Mouse (Mus musculus): ENCODE measurements around the gene Accs. TPM values are rescaled to one million over a fixed set of nuclear protein-coding genes. Genes with fewer than 3 reads are reported as not detected.

Accs gene
- total and polyA plus RNA-seq, 3 experiments, result 5.7 to 6.7 (median 6.2) TPM

DNA sequence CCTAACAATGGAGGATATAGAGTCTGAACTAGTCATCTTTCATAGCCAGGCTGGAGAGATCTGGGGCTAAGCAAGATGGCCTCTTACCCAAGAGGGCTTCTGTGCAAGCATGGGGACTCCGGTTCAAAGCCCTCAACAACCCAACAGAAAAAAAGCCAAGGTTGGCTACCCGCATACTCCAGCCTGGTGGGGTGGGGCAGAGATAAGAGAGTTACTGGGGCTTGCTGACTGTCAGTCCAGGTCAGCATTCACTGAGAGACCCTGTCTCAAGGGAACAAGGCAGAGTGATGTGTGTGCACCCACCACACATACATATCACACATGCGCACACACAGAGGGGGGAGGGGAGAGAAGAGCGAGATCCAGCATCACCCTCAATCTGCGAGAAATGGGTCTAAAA is 32.0 kb downstream of the Accs start:
- H3K4me2 ChIP-seq (ENCODE audit: insufficient read depth, low read depth, poor library complexity, severe bottlenecking), result no peak overlapping the region
- H3K9ac ChIP-seq (ENCODE audit: insufficient read depth, low read depth), result no peak overlapping the region
- peaks cover 0 to 9% of the 10 kb centered on the region in 2 experiments; a peak in 2 of 4 replicates for H3K4me1 ChIP-seq (ENCODE audit: control insufficient read depth in 1 of 2, insufficient read depth in 2 of 2)
- H3K36me3 ChIP-seq (replicated peaks in 1 of 2; ENCODE audit: control insufficient read depth in 1 of 2, insufficient read depth in 1 of 2, low read length in 1 of 2), result peaks cover 13 to 37% of the 10 kb centered on the region in 2 experiments
- DNase-seq (ENCODE audit: extremely low read depth), result no peak
- H3K79me2 ChIP-seq (replicated peaks; ENCODE audit: control insufficient read depth, extremely low read depth, insufficient read depth, poor library complexity, severe bottlenecking), result no peaks in the 10 kb centered on the region
- no peaks in the 10 kb centered on the region for H3K9me3 ChIP-seq (replicated peaks; ENCODE audit: low read length)
- H3K27ac ChIP-seq (ENCODE audit: insufficient read depth, low read depth), result no peak overlapping the region
- H3K4me3 ChIP-seq (replicated peaks in 1 of 3; ENCODE audit: low read depth in 2 of 3, low read length in 2 of 3, poor library complexity in 1 of 3), result no peak overlapping the region
- H3K27me3 ChIP-seq (replicated peaks), result no peaks in the 10 kb centered on the region
- in situ Hi-C loops (cut with MboI; ENCODE audit: low pct_ligation_motif_present, low pct_unique_long_range_greater_than_20kb, low sequenced_read_pairs), result no loop called here
- TF ChIP-seq EP300 (IDR thresholded peaks at IDR 0.05; ENCODE audit: low read length) (no peak), RCOR1 (conservative IDR thresholded peaks at IDR 0.05; ENCODE audit: low read depth, low read length) (no peak), NELFE (IDR thresholded peaks at IDR 0.05; ENCODE audit: low read depth, low read length) (no peak), POLR2AphosphoS2 (IDR thresholded peaks at IDR 0.05; ENCODE audit: low read depth, low read length) (no peak), BHLHE40 (IDR thresholded peaks at IDR 0.05; ENCODE audit: low read depth, low read length) (no peak), NRF1 (IDR thresholded peaks at IDR 0.05; ENCODE audit: low read depth, low read length) (no peak), USF1 (IDR thresholded peaks at IDR 0.05; ENCODE audit: low read depth, low read length) (no peak), ZKSCAN1 (IDR thresholded peaks at IDR 0.05; ENCODE audit: borderline replicate concordance, low read depth, low read length) (no peak), MYC (IDR thresholded peaks at IDR 0.05; ENCODE audit: low read depth, low read length) (no peak), SMC3 (IDR thresholded peaks at IDR 0.05; ENCODE audit: low read depth, low read length) (no peak)
- dilution Hi-C loops (cut with MboI; ENCODE audit: extremely low pct_ligation_motif_present, extremely low pct_unique_long_range_greater_than_20kb, low sequenced_read_pairs), result no loop called here

GRCm38 (mm10) chr2:93813343-93813742 is 36.4 kb downstream of the Accs start:
- Histone ChIP-seq H3K4me2 (ENCODE audit: insufficient read depth, low read depth, poor library complexity, severe bottlenecking) (no peak overlapping the region), H3K27me3 (replicated peaks) (no peaks in the 10 kb centered on the region), H3K79me2 (replicated peaks; ENCODE audit: control insufficient read depth, extremely low read depth, insufficient read depth, poor library complexity, severe bottlenecking) (no peaks in the 10 kb centered on the region), H3K9me3 (replicated peaks; ENCODE audit: low read length) (no peaks in the 10 kb centered on the region), H3K9ac (ENCODE audit: insufficient read depth, low read depth) (no peak overlapping the region), H3K4me3 (replicated peaks in 1 of 3; ENCODE audit: low read depth in 2 of 3, low read length in 2 of 3, poor library complexity in 1 of 3) (no peak overlapping the region), H3K4me1 (ENCODE audit: control insufficient read depth in 1 of 2, insufficient read depth in 2 of 2) (0 out of 4 replicates have a peak, but pooled peaks cover 0 to 5% of the 10 kb centered on the region in 2 experiments), H3K27ac (ENCODE audit: insufficient read depth, low read depth) (no peak overlapping the region), H3K36me3 (replicated peaks in 1 of 2; ENCODE audit: control insufficient read depth in 1 of 2, insufficient read depth in 1 of 2, low read length in 1 of 2) (peaks cover 32 to 58% of the 10 kb centered on the region in 2 experiments)
- DNase-seq (ENCODE audit: extremely low read depth), result no peak
- dilution Hi-C loops (cut with MboI; ENCODE audit: extremely low pct_ligation_motif_present, extremely low pct_unique_long_range_greater_than_20kb, low sequenced_read_pairs), result no loop called here
- TF ChIP-seq CHD1 (IDR thresholded peaks at IDR 0.05; ENCODE audit: low read depth, low read length) (no peak), ZMIZ1 (IDR thresholded peaks at IDR 0.05; ENCODE audit: low read depth, low read length) (no peak), E2F4 (IDR thresholded peaks at IDR 0.05; ENCODE audit: insufficient replicate concordance, low read depth, low read length) (no peak), TCF12 (IDR thresholded peaks at IDR 0.05; ENCODE audit: low read depth, low read length) (no peak), KAT2A (IDR thresholded peaks at IDR 0.05; ENCODE audit: insufficient replicate concordance, low read length) (no peak), MAZ (IDR thresholded peaks at IDR 0.05; ENCODE audit: low read depth, low read length) (no peak)
- in situ Hi-C loops (cut with MboI; ENCODE audit: low pct_ligation_motif_present, low pct_unique_long_range_greater_than_20kb, low sequenced_read_pairs), result no loop called here
